Mouse (Mus musculus) urinary bladder, postnatal 0 days (tissue): Measurements from ENCODE around the gene Flii. TPM values are rescaled to one million over a fixed set of nuclear protein-coding genes. Genes with fewer than 3 reads are reported as not detected.

Experiments used
- microRNA-seq: library from miRNA; unstranded; fragments of <30 nt; microRNA quantifications from one replicate; pipeline ENCODE4, GENCODE M21; 2016
- polyA plus RNA-seq: library from polyadenylated mRNA; unstranded; fragments of >200 nt; fragmentation: Nextera tagmentation; extraction: Ambion mirVana; gene quantifications from 2 replicates; pipeline ENCODE4 v1.2.1, GENCODE M21; 2015

The Flii gene
- 78.7 and 84.4 TPM in 2 replicates for polyA plus RNA-seq

DNA sequence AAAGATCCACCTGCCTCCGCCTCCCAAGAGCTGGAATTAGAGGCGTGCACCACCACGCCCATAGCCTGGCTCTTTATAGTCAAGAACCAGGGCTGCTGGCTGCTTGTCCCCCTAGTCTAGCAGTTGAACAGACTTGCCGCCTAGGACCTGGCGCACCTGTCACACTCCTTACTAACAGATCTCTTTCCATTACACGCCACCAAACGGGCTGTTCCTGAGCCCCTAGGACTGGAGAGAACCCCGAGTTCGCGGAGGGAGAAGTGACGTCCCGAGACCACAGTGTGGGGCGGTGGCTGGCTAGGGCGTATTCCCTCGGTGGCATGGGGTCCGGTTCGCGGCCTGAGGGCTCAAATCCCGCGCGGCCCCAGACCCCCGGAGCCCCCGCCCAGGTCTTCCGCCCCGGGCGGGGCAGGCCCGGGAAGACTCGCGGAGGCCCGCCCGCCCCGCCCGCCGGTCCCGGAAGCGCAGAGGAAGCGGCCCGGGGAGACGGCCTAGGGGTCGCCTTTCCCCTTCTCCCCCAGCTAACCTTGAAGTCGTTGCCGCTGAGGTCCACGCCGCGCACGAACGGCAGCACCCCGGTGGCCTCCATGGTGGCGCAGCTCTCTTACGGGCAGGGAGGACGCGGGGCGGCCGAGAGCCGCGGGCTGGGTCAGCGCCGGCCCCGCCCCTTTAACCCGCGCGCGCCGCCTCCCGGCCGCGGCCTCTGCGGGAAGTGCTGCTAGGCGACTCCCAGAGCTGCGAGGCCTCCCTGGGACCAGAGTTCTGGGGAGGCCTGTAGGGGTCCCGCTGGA lies at the start of gene Flii:
Gene Flii (minus strand): TSS at position 663 of the 791 bp plus-strand sequence.

DNA sequence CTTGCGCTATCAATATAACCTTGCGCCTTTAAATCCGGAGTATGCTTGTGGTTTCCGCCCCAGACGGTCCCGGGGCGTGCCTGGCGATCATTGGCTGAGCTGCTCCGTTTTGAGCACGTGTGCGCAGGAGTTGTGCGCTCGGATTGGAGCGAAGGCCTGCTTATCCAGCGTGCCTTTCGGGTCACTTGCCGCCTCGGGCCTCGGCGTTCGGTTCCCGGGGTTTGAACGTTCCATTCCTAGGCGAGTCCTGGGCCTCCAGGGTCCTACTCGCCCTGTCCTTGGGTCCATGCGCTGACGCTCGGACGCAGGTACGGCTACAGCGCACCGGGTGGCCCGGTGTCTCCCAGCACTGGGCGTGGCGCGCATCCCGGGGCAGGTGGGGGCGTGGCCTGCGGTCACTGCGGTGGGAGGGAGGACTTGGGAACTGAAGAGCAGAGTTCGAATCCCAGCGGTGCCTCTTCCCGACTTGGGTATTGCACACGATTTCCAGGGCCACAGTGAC lies 1.2 kb upstream of the Flii start, which contains the start of gene Mief2:
Gene Mief2 (plus strand): TSS at position 139 of the 502 bp plus-strand sequence.

DNA sequence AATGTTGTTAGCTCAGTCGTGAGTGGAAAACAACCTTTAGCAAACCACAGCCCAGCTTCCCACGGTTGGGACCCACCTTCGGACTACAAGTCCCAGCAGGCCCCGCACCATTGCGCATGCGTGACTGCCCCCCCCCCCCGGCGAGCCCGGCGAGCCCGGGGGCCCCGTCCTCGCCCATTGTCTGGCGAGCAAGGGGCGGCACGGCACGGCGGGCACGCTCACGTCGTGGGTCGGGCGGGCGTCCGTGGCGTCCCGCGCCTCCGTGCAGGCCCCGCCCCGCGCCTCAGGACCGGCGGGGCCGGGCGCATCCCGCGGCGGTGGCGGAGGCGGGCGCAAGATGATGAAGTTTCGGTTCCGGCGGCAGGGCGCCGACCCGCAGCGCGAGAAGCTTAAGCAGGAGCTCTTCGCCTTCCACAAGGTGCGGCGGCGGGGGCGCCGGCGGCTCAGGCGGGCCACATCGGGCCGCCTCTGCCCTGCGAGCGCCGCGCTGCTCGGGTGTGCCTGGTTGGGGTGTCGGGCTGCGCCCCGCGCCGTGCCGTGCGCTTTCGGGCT lies 27.5 kb downstream of the Flii start, which contains the start of gene Llgl1:
Gene Llgl1 (plus strand): TSS at position 200 of the 552 bp plus-strand sequence.

Small RNA genes lying within 50 kb of the gene (microRNA-seq; reads per million reads assigned to microRNA genes)
- 0.93 reads per million for gene Mir5100

Other genes with a start within 250 kb of the Flii start
- 27.8 and 30.6 TPM in 2 replicates for gene Alkbh5, start 190.9 kb downstream of the Flii start, polyA plus RNA-seq
- gene Llgl1, start 27.5 kb downstream of the Flii start, polyA plus RNA-seq, result 15.4 and 17.7 TPM in 2 replicates
- gene Mief2, start 1.1 kb upstream of the Flii start, polyA plus RNA-seq, result 11.0 and 12.1 TPM in 2 replicates
- 4.5 and 4.6 TPM in 2 replicates for gene Top3a, start 50.1 kb upstream of the Flii start, polyA plus RNA-seq
- 1.9 and 2.4 TPM in 2 replicates for gene Smcr8, start 50.3 kb upstream of the Flii start, polyA plus RNA-seq
- 14.4 and 16.0 TPM in 2 replicates for gene Shmt1, start 84.5 kb upstream of the Flii start, polyA plus RNA-seq
- gene Dhrs7b, start 103.4 kb upstream of the Flii start, polyA plus RNA-seq, result 24.5 and 25.9 TPM in 2 replicates
- 44.7 and 47.3 TPM in 2 replicates for gene Tmem11, start 152.0 kb upstream of the Flii start, polyA plus RNA-seq
- gene Natd1, start 187.5 kb upstream of the Flii start, polyA plus RNA-seq, result 11.6 and 13.4 TPM in 2 replicates
- gene Map2k3, start 204.8 kb upstream of the Flii start, polyA plus RNA-seq, result 65.6 and 72.1 TPM in 2 replicates